Mouse (Mus musculus) MEL-GATA-1-ER (cell line): ENCODE results near the gene Srrt.

Source experiments
- DNase-seq: peaks from one replicate; pipeline ENCODE4 v3.0.0-alpha.2; 2012; ENCODE audit warnings: low read depth; ENCODE audit errors: extremely low read depth

The Srrt gene

DNA sequence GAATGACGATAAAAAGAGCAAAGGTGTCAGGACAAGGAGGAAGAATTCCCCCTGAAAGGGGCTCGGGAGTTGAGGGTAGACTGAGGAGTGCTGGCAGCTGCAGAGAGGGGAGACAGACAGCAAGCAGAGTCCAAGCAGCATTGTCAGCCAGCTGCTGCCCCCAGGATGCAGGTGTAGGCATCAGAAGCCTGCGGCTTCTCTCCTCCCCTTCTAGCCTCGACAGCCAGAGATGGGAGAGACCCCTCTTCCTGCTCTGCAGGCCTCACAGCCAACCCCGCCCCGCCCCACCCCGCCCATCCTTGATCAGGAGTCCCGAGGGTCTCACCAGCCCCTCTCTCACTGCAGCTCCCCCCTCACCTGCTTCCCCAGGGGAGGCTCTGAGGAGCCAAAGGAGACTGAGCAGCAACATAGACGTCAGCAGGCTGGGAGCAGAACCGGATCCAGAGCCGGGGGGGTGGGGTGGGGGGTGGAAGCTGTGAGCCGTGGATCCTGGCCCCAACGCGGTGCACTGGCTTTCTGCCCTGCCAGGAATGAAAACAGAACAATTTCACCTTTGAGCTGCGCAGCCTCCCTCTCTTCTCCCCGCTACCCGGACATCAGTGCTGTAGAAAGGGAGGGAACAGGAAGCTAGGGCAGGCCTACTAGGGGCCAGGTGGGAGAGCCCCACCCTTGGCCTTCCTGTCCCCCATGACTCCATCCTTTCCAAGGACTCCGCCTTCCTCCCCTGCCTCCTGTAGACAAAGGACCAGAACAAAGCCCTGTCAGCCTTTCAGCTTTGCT, 39.2 kb downstream of the Srrt start:
- no peak for DNase-seq

DNA sequence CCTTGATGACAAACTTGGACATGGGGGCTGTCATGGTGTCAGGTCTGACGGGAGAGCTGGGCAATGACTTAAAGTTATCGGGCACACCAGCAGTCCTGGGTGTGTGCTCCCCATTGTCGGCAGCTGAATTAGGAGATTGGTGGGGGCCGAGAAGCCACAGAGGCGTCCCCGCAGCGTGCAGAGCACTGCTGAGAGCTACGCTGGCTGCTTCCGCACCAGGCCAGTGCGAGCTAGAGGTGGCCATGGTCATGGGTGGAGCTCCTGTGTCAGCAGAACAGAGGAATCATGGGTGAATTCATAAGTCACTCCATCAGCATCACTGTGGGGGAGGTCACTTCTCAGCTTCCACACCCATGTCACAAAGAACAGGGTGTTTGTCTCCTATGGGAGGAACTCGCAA, 42.7 kb downstream of the Srrt start:
- DNase-seq = no peak

DNA sequence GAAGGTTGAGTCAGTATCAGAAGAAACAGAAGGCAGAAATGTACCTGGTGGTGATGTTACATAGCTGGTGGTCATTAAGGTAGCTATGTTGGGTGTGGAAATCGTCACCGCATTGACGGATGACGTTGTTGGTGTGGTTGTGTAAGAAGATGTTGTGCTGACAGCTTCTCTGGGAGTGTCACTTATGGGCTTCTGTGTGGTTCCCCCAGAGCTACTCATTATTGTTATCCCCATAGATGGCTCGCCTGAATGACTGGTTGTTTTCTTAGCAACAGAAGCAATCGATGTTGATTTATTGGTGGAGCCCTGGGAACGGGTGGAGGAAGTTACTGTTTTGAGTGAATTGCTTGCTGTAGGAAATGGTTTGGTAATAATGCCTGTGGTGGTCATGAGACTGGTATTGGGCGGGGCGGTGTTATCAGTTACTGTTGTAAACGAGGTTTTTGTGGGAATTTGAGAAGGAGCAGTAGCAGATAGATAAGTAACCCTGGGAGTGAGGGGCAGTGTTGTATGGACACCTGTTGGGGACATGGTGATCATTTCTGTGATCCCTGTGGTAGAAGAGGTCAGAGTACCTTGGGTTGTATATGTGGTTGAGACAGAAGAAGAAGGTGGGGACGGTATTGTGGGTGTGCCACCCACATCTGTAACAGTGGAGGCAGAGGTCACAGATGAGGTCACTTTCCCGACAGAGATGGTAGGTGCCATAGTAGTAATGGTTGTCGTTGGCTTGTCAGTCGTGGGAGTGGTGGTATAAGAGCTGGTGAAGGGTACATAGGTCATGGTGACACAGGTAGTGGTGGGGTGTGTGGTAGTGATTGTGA, 43.4 kb downstream of the Srrt start:
- no peak for DNase-seq
